Mouse (Mus musculus) limb, embryonic 13.5 days (tissue): ENCODE results near the gene Acin1. TPM values are rescaled to one million over a fixed set of nuclear protein-coding genes. Genes with fewer than 3 reads are reported as not detected.

Experiments
- ATAC-seq: fragments of 200-750 bp; cut with Nextera tagmentation; 2 replicates; pipeline ENCODE4 v1.8.0; 2017; ENCODE audit warnings: low read depth, moderate number of reproducible peaks, moderate TSS enrichment; ENCODE audit not compliant: low FRiP score
- H3K27ac ChIP-seq: fragments of 300-500 bp; sonication (generic); 2 replicates; pipeline ENCODE4 v1.5.1; 2015; ENCODE audit warnings: inconsistent platforms, mild to moderate bottlenecking, moderate library complexity
- H3K27me3 ChIP-seq: fragments of 300-500 bp; sonication (generic); 2 replicates; pipeline ENCODE4 v1.6.1; 2015; ENCODE audit warnings: mild to moderate bottlenecking, inconsistent platforms
- H3K36me3 ChIP-seq: fragments of 300-500 bp; sonication (generic); 2 replicates; pipeline ENCODE4 v1.6.1; 2015; ENCODE audit warnings: inconsistent platforms, mild to moderate bottlenecking, moderate library complexity
- H3K4me1 ChIP-seq: fragments of 300-500 bp; sonication (generic); 2 replicates; pipeline ENCODE4 v1.6.1; 2015; ENCODE audit warnings: inconsistent platforms
- H3K4me2 ChIP-seq: fragments of 300-500 bp; sonication (generic); replicated peaks from 2 replicates; pipeline ENCODE4 v1.6.1; 2015; ENCODE audit warnings: inconsistent platforms, mild to moderate bottlenecking, moderate library complexity
- H3K4me3 ChIP-seq: fragments of 300-500 bp; sonication (generic); 2 replicates; pipeline ENCODE4 v1.5.1; 2015; ENCODE audit warnings: moderate library complexity, mild to moderate bottlenecking, inconsistent platforms
- H3K9ac ChIP-seq: fragments of 300-500 bp; sonication (generic); 2 replicates; pipeline ENCODE4 v1.6.1; 2015; ENCODE audit warnings: mild to moderate bottlenecking, inconsistent platforms
- H3K9me3 ChIP-seq: fragments of 300-500 bp; sonication (generic); 2 replicates; pipeline ENCODE4 v1.6.1; 2016; ENCODE audit warnings: inconsistent platforms
- WGBS: fragments of 180-500 bp; shearing (Covaris S2); methylation state at CpG from one replicate; pipeline ENCODE4 v1.1.7; 2015; 5-methylcytosine and 5-hydroxymethylcytosine counted together
- microRNA counts: library from miRNA; unstranded; fragments of <30 nt; microRNA quantifications from one replicate; lab custom pipeline; 2016
- microRNA-seq: library from miRNA; unstranded; fragments of <30 nt; microRNA quantifications from one replicate; pipeline ENCODE4, GENCODE M21; 2016
- polyA plus RNA-seq: library from polyadenylated mRNA; unstranded; fragments of >200 nt; fragmentation: Nextera tagmentation; extraction: Ambion mirVana; gene quantifications from 2 replicates; pipeline ENCODE4 v1.2.1, GENCODE M21; 2015

Gene Acin1
- polyA plus RNA-seq, 1 experiment from 2014 or later: 166 TPM

GRCm38 (mm10) chr14:54597084-54597483, 89.6 kb downstream of the Acin1 start:
- H3K4me2 ChIP-seq: no peak overlapping the region
- no peak overlapping the region for H3K9ac ChIP-seq
- WGBS: 74% methylated on average over 7 of the region's 7 CpGs
- peaks cover 10% of the 10 kb centered on the region for H3K4me1 ChIP-seq
- H3K9me3 ChIP-seq: no peaks in the 10 kb centered on the region
- no peaks in the 10 kb centered on the region for H3K27me3 ChIP-seq
- ATAC-seq: no peak
- H3K27ac ChIP-seq: no peak overlapping the region
- H3K36me3 ChIP-seq: peaks cover 38% of the 10 kb centered on the region
- no peak overlapping the region for H3K4me3 ChIP-seq

GRCm38 (mm10) chr14:54594631-54595414, 91.9 kb downstream of the Acin1 start:
- no peak overlapping the region for H3K27ac ChIP-seq
- 70% methylated on average over 28 of the region's 28 CpGs for WGBS
- no peak for ATAC-seq
- no peak overlapping the region for H3K4me3 ChIP-seq
- H3K9me3 ChIP-seq: no peaks in the 10 kb centered on the region
- no peak overlapping the region; the same call in 1 of the 2 replicates for H3K4me2 ChIP-seq
- no peak overlapping the region for H3K9ac ChIP-seq
- H3K36me3 ChIP-seq: peaks cover 49% of the 10 kb centered on the region
- peaks cover 10% of the 10 kb centered on the region for H3K4me1 ChIP-seq
- no peaks in the 10 kb centered on the region for H3K27me3 ChIP-seq

- no peak overlapping the region for H3K9ac ChIP-seq
- no peak overlapping the region for H3K4me2 ChIP-seq
- 95% methylated on average over 3 of the region's 3 CpGs for WGBS
- no peak for ATAC-seq
- H3K9me3 ChIP-seq: no peaks in the 10 kb centered on the region
- H3K4me1 ChIP-seq: peaks cover 10% of the 10 kb centered on the region
- H3K36me3 ChIP-seq: peaks cover 41% of the 10 kb centered on the region
- no peak overlapping the region for H3K27ac ChIP-seq
- no peak overlapping the region for H3K4me3 ChIP-seq
- H3K27me3 ChIP-seq: no peaks in the 10 kb centered on the region
These were observed 92.7 kb downstream of the Acin1 start for GRCm38 (mm10) chr14:54594055-54594454.

GRCm38 (mm10) chr14:54592319-54592934, 94.3 kb downstream of the Acin1 start:
- no peak overlapping the region for H3K4me3 ChIP-seq
- no peak for ATAC-seq
- no peak overlapping the region; the same call in 1 of the 2 replicates for H3K27ac ChIP-seq
- H3K36me3 ChIP-seq: peaks cover 37% of the 10 kb centered on the region
- no peaks in the 10 kb centered on the region for H3K27me3 ChIP-seq
- peak overlapping the region; percentile 36; the same call in 1 of the 2 replicates for H3K9ac ChIP-seq
- no peak overlapping the region for H3K4me2 ChIP-seq
- WGBS: 54% methylated on average over 10 of the region's 10 CpGs
- no peaks in the 10 kb centered on the region for H3K9me3 ChIP-seq
- H3K4me1 ChIP-seq: peaks cover 10% of the 10 kb centered on the region

MicroRNAs within 50 kb of the gene (microRNA counts, 519-probe panel; counts per million panel counts)
- microRNA mmu-miR-686 (lab: Ali Mortazavi, UCI): not detected

Small RNA genes lying within 50 kb of the gene (microRNA-seq; reads per million reads assigned to microRNA genes)
- gene Mir686 (not detected), gene Mir6948 (0.52 reads per million)

Other genes with a start within 250 kb of the Acin1 start
- gene Lrp10, start 222.8 kb downstream of the Acin1 start, polyA plus RNA-seq: 31.0 and 34.4 TPM in 2 replicates
- gene Rem2, start 210.8 kb downstream of the Acin1 start, polyA plus RNA-seq: 2.8 and 3.2 TPM in 2 replicates
- 86.1 and 93.1 TPM in 2 replicates for gene Prmt5, start 169.4 kb downstream of the Acin1 start, polyA plus RNA-seq
- 51.0 and 52.3 TPM in 2 replicates for gene Haus4, start 132.3 kb downstream of the Acin1 start, polyA plus RNA-seq
- 48.8 and 54.4 TPM in 2 replicates for gene Ajuba, start 109.4 kb downstream of the Acin1 start, polyA plus RNA-seq
- 7.6 and 8.0 TPM in 2 replicates for gene 4931414P19Rik, start 80.9 kb downstream of the Acin1 start, polyA plus RNA-seq
- 394 and 410 TPM in 2 replicates for gene Psmb5, start 68.9 kb downstream of the Acin1 start, polyA plus RNA-seq
- gene Psmb11, start 65.5 kb downstream of the Acin1 start, polyA plus RNA-seq: 0.11 TPM in 1 of 2 replicates, not detected in the other
- not detected in 2 replicates for gene Gm17606, start 46.0 kb downstream of the Acin1 start, polyA plus RNA-seq
- gene Cdh24, start 45.6 kb downstream of the Acin1 start, polyA plus RNA-seq: 6.7 and 8.2 TPM in 2 replicates
- gene 1700123O20Rik, start 715 bp downstream of the Acin1 start, polyA plus RNA-seq: 96.6 and 98.0 TPM in 2 replicates
- gene Gm29776, start 11.9 kb upstream of the Acin1 start, polyA plus RNA-seq: 0.31 and 0.33 TPM in 2 replicates
- gene Cebpe, start 25.2 kb upstream of the Acin1 start, polyA plus RNA-seq: not detected in 2 replicates
- 1.7 and 2.3 TPM in 2 replicates for gene Slc7a8, start 95.0 kb upstream of the Acin1 start, polyA plus RNA-seq
- not detected in 2 replicates for gene Rnf212b, start 127.2 kb upstream of the Acin1 start, polyA plus RNA-seq
- gene Homez, start 184.0 kb upstream of the Acin1 start, polyA plus RNA-seq: 8.9 and 12.7 TPM in 2 replicates
- 0.60 and 1.6 TPM in 2 replicates for gene Ppp1r3e, start 190.6 kb upstream of the Acin1 start, polyA plus RNA-seq
- 4.0 and 4.4 TPM in 2 replicates for gene Bcl2l2, start 196.4 kb upstream of the Acin1 start, polyA plus RNA-seq
- 0.13 and 0.42 TPM in 2 replicates for gene Gm20521, start 196.5 kb upstream of the Acin1 start, polyA plus RNA-seq
- gene Pabpn1, start 205.6 kb upstream of the Acin1 start, polyA plus RNA-seq: 139 TPM in 2 replicates
- gene Slc22a17, start 226.2 kb upstream of the Acin1 start, polyA plus RNA-seq: 79.1 and 86.2 TPM in 2 replicates
- 46.7 and 50.4 TPM in 2 replicates for gene Efs, start 239.2 kb upstream of the Acin1 start, polyA plus RNA-seq
- gene Il25, start 245.8 kb upstream of the Acin1 start, polyA plus RNA-seq: 0.24 and 0.27 TPM in 2 replicates
- gene Cmtm5, start 249.3 kb upstream of the Acin1 start, polyA plus RNA-seq: 16.1 and 17.6 TPM in 2 replicates